Mouse (Mus musculus): ENCODE data around the gene Smco4. TPM values are rescaled to one million over a fixed set of nuclear protein-coding genes. Genes with fewer than 3 reads are reported as not detected.
"Not testable (repeated sequence)": the region's sequence is repeated elsewhere in the genome, so short reads cannot be mapped to it uniquely, and the experiment has no call there.

Smco4 gene
- polyA plus RNA-seq, 1 experiment: 23.8 TPM

- TF ChIP-seq MYOD1 (IDR thresholded peaks at IDR 0.05; ENCODE audit: control insufficient read depth, insufficient read length, low read depth) (no peak), USF1 (IDR thresholded peaks at IDR 0.05; ENCODE audit: low read depth) (no peak), MYOG (IDR thresholded peaks at IDR 0.05; ENCODE audit: control insufficient read depth, extremely low read depth, insufficient read length) (no peak), CTCF (IDR thresholded peaks at IDR 0.05; ENCODE audit: control insufficient read depth, insufficient read depth, insufficient read length) (no peak), MAX (IDR thresholded peaks at IDR 0.05) (no peak), FOSL1 (IDR thresholded peaks at IDR 0.05; ENCODE audit: insufficient read depth, low read length, poor library complexity, severe bottlenecking) (no peak), CEBPB (IDR thresholded peaks at IDR 0.05; ENCODE audit: low read depth) (no peak)
Observed at GRCm38 (mm10) chr9:15536861-15537426, 43.7 kb downstream of the Smco4 start.

GRCm38 (mm10) chr9:15537455-15538048, 44.3 kb downstream of the Smco4 start:
- no peaks in the 10 kb centered on the region for H3K27me3 ChIP-seq (ENCODE audit: control insufficient read depth, insufficient read depth, insufficient read length)
- no peak overlapping the region for H3ac ChIP-seq (ENCODE audit: control insufficient read depth, insufficient read length, low read depth)
- H3K36me3 ChIP-seq (ENCODE audit: control insufficient read depth, insufficient read depth): no peaks in the 10 kb centered on the region
- H3K4me3 ChIP-seq (ENCODE audit: insufficient read depth, poor library complexity, severe bottlenecking): no peak overlapping the region
- no peaks in the 10 kb centered on the region for H3K79me3 ChIP-seq (ENCODE audit: low read depth)
- H3K79me2 ChIP-seq (ENCODE audit: control insufficient read depth, insufficient read depth): no peaks in the 10 kb centered on the region
- no peak for TF ChIP-seq MYOD1 (IDR thresholded peaks at IDR 0.05; ENCODE audit: control insufficient read depth, insufficient read length, low read depth)
- no peak for TF ChIP-seq MYOG (IDR thresholded peaks at IDR 0.05; ENCODE audit: control insufficient read depth, extremely low read depth, insufficient read length)
- no peak for TF ChIP-seq USF1 (IDR thresholded peaks at IDR 0.05; ENCODE audit: low read depth)
- TF ChIP-seq FOSL1 (IDR thresholded peaks at IDR 0.05; ENCODE audit: insufficient read depth, low read length, poor library complexity, severe bottlenecking): no peak
- TF ChIP-seq CEBPB (IDR thresholded peaks at IDR 0.05; ENCODE audit: low read depth): no peak
- no peak for TF ChIP-seq MAX (IDR thresholded peaks at IDR 0.05)
- TF ChIP-seq CTCF (IDR thresholded peaks at IDR 0.05; ENCODE audit: control insufficient read depth, insufficient read depth, insufficient read length): no peak

More at GRCm38 (mm10) chr9:15536861-15537426, 43.7 kb downstream of the Smco4 start:
- Histone ChIP-seq H3K79me3 (ENCODE audit: low read depth) (no peaks in the 10 kb centered on the region), H3ac (ENCODE audit: control insufficient read depth, insufficient read length, low read depth) (no peak overlapping the region), H3K36me3 (ENCODE audit: control insufficient read depth, insufficient read depth) (no peaks in the 10 kb centered on the region), H3K4me3 (ENCODE audit: insufficient read depth, poor library complexity, severe bottlenecking) (no peak overlapping the region), H3K79me2 (ENCODE audit: control insufficient read depth, insufficient read depth) (no peaks in the 10 kb centered on the region), H3K27me3 (ENCODE audit: control insufficient read depth, insufficient read depth, insufficient read length) (no peaks in the 10 kb centered on the region)

GRCm38 (mm10) chr9:15538979-15539533, 45.8 kb downstream of the Smco4 start:
- Histone ChIP-seq H3K27me3 (ENCODE audit: control insufficient read depth, insufficient read depth, insufficient read length) (no peaks in the 10 kb centered on the region), H3K36me3 (ENCODE audit: control insufficient read depth, insufficient read depth) (no peaks in the 10 kb centered on the region), H3ac (ENCODE audit: control insufficient read depth, insufficient read length, low read depth) (no peak overlapping the region), H3K79me2 (ENCODE audit: control insufficient read depth, insufficient read depth) (no peaks in the 10 kb centered on the region), H3K4me3 (ENCODE audit: insufficient read depth, poor library complexity, severe bottlenecking) (no peak overlapping the region), H3K79me3 (ENCODE audit: low read depth) (no peaks in the 10 kb centered on the region)
- no peak for TF ChIP-seq CEBPB (IDR thresholded peaks at IDR 0.05; ENCODE audit: low read depth)
- TF ChIP-seq FOSL1 (IDR thresholded peaks at IDR 0.05; ENCODE audit: insufficient read depth, low read length, poor library complexity, severe bottlenecking): no peak
- TF ChIP-seq CTCF (IDR thresholded peaks at IDR 0.05; ENCODE audit: control insufficient read depth, insufficient read depth, insufficient read length): no peak
- TF ChIP-seq MYOD1 (IDR thresholded peaks at IDR 0.05; ENCODE audit: control insufficient read depth, insufficient read length, low read depth): no peak
- TF ChIP-seq MYOG (IDR thresholded peaks at IDR 0.05; ENCODE audit: control insufficient read depth, extremely low read depth, insufficient read length): no peak
- no peak for TF ChIP-seq MAX (IDR thresholded peaks at IDR 0.05)
- no peak for TF ChIP-seq USF1 (IDR thresholded peaks at IDR 0.05; ENCODE audit: low read depth)

- Histone ChIP-seq H3K27me3 (ENCODE audit: control insufficient read depth, insufficient read depth, insufficient read length) (no peaks in the 10 kb centered on the region), H3K4me3 (ENCODE audit: insufficient read depth, poor library complexity, severe bottlenecking) (no peak overlapping the region), H3ac (ENCODE audit: control insufficient read depth, insufficient read length, low read depth) (no peak overlapping the region), H3K79me3 (ENCODE audit: low read depth) (no peaks in the 10 kb centered on the region), H3K79me2 (ENCODE audit: control insufficient read depth, insufficient read depth) (no peaks in the 10 kb centered on the region), H3K36me3 (ENCODE audit: control insufficient read depth, insufficient read depth) (no peaks in the 10 kb centered on the region)
- TF ChIP-seq MYOG (IDR thresholded peaks at IDR 0.05; ENCODE audit: control insufficient read depth, extremely low read depth, insufficient read length) (no peak), USF1 (IDR thresholded peaks at IDR 0.05; ENCODE audit: low read depth) (no peak), MAX (IDR thresholded peaks at IDR 0.05) (no peak), CEBPB (IDR thresholded peaks at IDR 0.05; ENCODE audit: low read depth) (no peak), CTCF (IDR thresholded peaks at IDR 0.05; ENCODE audit: control insufficient read depth, insufficient read depth, insufficient read length) (no peak), MYOD1 (IDR thresholded peaks at IDR 0.05; ENCODE audit: control insufficient read depth, insufficient read length, low read depth) (no peak), FOSL1 (IDR thresholded peaks at IDR 0.05; ENCODE audit: insufficient read depth, low read length, poor library complexity, severe bottlenecking) (no peak)
Observed at GRCm38 (mm10) chr9:15541735-15542354, 48.6 kb downstream of the Smco4 start.

GRCm38 (mm10) chr9:15550461-15550961, 57.3 kb downstream of the Smco4 start:
- no peaks in the 10 kb centered on the region for H3K79me3 ChIP-seq (ENCODE audit: low read depth)
- H3K36me3 ChIP-seq (ENCODE audit: control insufficient read depth, insufficient read depth): no peaks in the 10 kb centered on the region
- TF ChIP-seq CEBPB (IDR thresholded peaks at IDR 0.05; ENCODE audit: low read depth): no peak
- TF ChIP-seq MYOD1 (IDR thresholded peaks at IDR 0.05; ENCODE audit: control insufficient read depth, insufficient read length, low read depth): no peak
- no peak for TF ChIP-seq MYOG (IDR thresholded peaks at IDR 0.05; ENCODE audit: control insufficient read depth, extremely low read depth, insufficient read length)
- no peaks in the 10 kb centered on the region for H3K27me3 ChIP-seq (ENCODE audit: control insufficient read depth, insufficient read depth, insufficient read length)
- H3ac ChIP-seq (ENCODE audit: control insufficient read depth, insufficient read length, low read depth): no peak overlapping the region
- H3K79me2 ChIP-seq (ENCODE audit: control insufficient read depth, insufficient read depth): no peaks in the 10 kb centered on the region
- H3K4me3 ChIP-seq (ENCODE audit: insufficient read depth, poor library complexity, severe bottlenecking): no peak overlapping the region

GRCm38 (mm10) chr9:15551073-15551472, 57.8 kb downstream of the Smco4 start:
- not testable (repeated sequence) for H3K79me3 ChIP-seq (ENCODE audit: low read depth); H3K4me3 ChIP-seq (ENCODE audit: insufficient read depth, poor library complexity, severe bottlenecking); H3ac ChIP-seq (ENCODE audit: control insufficient read depth, insufficient read length, low read depth)

More at GRCm38 (mm10) chr9:15551073-15551472, 57.8 kb downstream of the Smco4 start:
- not testable (repeated sequence) for H3K79me2 ChIP-seq (ENCODE audit: control insufficient read depth, insufficient read depth); H3K27me3 ChIP-seq (ENCODE audit: control insufficient read depth, insufficient read depth, insufficient read length); H3K36me3 ChIP-seq (ENCODE audit: control insufficient read depth, insufficient read depth)

All from C2C12 (cell line).